Mouse (Mus musculus) right cerebral cortex, postnatal 36 days (tissue): Measurements from ENCODE around the gene Sh3bp1.
A peak's percentile ranks its signal among the peaks of the same experiment; 100 is the strongest.

Experiments used
- DNase-seq, 2 experiments: peaks; one replicate each; pipeline ENCODE4 v3.0.0; 2022; ENCODE audit warnings: low spot score in 2 of 2, mixed read lengths in 1 of 2

Sh3bp1 gene

GRCm38 (mm10) chr15:78899740-78900584 is at the start of gene Sh3bp1:
Sh3bp1 (plus strand) TSS chr15:78899768.
- DNase-seq: peak in 1 of 2 experiments; percentile 30

DNA sequence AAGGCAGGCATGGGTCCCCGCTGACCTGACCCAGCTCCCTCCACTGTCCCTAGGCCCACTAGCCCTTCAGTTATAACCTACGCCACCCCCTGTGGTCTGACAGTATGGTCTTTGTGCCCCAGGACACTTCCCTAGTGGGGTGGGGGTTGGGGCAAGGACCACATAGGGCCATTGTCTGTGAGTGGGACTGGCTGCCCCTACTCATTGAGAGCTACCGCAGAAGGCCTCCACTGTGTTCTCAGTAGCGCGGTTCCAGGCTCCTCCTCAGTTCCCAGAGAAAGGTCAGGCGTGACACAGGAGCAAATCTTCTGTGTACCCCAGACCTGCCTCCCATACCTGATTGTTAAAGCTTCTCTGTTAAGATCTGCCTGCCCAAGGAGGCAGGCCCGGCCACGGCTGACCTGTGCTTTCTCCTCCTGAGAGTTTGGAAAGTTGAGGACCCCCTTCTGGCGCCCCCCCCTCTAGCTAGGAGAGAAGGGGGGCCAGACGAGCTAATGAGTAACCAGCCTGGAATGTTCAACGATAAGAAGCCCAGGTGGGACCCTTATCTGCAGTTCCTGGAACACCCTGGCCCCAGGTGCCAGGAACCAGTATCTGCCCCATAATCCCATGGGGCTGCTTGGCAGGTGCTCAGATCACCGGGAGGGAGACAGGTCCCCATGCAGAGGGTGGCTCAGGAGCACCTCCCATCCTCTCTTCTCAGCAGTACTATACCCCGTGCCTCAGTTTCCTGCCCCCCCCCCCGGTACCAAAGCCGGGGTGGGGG is 49.3 kb upstream of the Sh3bp1 start:
- DNase-seq: no peak

GRCm38 (mm10) chr15:78850944-78851343 is 48.6 kb upstream of the Sh3bp1 start:
- no peak for DNase-seq

DNA sequence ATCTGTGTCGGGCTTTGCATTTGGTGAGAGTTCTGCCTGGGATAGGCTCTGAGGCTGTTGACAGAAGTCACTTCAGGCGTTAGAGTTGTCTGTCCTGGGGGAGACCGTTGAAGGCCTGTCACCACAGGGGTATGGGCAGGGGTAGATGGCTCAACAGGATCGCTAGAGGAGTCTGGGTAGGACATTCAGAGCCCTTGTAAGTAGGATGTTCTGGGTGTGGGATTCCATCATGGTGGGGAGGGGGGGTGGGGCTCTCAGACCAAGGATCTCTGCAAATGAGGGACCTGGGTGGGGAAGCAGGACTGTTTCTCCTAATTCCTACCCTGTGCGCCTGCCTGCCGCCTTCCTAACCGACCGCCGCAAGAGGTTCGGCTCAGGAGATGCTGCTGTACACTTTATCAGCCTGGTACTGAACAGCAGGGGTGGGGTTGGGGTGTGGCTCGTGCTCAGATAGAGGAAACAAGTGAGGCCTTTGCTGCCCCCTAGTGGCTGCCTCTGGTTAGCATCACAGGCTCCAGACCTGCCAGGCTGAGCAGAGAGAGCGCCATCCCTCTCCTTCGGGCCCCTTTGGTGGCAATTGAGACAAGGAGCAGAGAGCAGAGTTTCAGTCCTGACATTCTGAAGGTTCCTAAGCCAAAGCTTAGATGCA is 47.9 kb upstream of the Sh3bp1 start:
- DNase-seq: peak; percentile 85

- no peak for DNase-seq
Observed at GRCm38 (mm10) chr15:78855303-78855965, 44.1 kb upstream of the Sh3bp1 start, which contains the start of gene Lgals2. Lgals2 (minus strand) TSS chr15:78855529.

DNA sequence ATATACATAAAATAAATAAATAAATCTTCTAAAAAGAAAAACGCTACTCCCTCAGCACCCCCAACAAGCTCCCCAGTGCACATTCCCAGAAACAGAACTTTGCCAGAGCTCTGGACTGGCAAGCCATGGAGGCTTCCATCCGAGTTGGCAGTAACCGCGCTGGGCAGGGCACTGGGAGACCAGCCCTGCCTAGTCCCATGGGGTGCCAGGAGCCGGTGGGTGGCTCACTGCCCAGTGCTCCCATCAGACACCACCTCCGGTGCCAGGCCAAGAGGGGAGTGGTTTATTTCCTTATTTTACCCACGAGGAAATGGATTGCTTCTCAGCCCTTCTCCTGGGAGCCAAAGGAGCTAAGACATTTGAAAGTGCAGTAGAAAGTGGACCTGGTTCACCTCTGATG is 42.6 kb upstream of the Sh3bp1 start:
- DNase-seq: no peak

- DNase-seq: no peak
Observed at GRCm38 (mm10) chr15:78859311-78859710, 40.3 kb upstream of the Sh3bp1 start.

DNA sequence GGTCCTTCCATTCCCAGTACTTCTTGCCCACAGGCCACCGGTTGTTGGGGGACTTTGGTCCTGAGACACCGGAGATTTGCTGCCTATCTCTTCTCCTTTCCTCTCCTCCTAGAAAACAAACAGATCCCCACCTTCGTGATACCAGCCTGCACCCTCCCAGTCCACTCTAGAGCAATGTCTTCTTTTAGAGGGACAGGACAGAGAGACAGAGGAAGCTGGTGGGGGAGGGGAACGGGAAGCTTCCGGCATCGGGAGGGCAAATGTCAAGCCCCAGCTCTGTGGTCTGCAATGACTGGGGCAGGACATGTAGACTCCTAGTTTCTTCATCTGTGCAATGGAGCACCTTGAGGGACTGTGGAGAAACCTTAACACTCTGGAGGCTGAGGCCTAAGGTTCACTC is 39.9 kb upstream of the Sh3bp1 start:
- DNase-seq: no peak

GRCm38 (mm10) chr15:78862280-78862679 is 37.3 kb upstream of the Sh3bp1 start:
- no peak for DNase-seq

GRCm38 (mm10) chr15:78863154-78863553 is 36.4 kb upstream of the Sh3bp1 start:
- DNase-seq: no peak

DNA sequence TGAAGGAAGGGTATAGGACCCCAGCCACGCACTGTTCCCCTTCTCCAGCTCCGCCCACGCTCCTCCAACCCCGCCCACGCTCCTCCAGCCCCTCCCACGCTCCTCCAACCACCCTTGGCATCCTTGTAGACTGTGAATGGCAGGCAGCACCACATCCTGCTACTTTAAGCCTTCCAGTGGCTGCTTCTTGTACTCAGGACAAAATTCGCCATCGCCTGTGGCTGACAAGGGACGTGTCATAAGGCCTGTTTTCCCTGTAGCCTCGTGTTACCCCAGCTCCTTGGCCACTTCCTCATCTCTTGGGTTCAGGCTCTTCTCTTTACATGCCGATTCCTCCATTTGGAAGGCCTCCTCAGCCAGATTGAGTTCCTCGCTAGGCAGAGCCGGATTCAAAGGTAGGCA is 35.7 kb upstream of the Sh3bp1 start:
- no peak for DNase-seq

DNA sequence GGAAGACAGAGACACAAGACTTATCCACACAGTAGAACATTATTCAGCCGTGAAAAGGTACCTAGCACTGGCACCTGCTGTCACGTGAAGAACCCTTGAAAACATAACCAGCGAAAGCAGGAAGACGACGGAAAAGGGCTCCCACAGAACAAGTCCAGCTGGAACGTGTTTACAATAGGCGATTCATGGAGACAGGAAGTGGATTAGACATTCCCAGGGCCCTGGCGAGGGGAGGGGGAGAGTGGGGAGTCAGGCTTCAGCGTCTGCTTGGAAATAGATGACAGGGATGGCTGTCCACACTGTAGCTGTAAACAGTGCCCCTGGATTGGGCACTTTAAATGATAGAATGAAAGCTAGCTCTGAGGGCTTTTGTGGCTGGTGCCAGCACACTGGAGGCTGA is 31.2 kb upstream of the Sh3bp1 start:
- no peak for DNase-seq

DNA sequence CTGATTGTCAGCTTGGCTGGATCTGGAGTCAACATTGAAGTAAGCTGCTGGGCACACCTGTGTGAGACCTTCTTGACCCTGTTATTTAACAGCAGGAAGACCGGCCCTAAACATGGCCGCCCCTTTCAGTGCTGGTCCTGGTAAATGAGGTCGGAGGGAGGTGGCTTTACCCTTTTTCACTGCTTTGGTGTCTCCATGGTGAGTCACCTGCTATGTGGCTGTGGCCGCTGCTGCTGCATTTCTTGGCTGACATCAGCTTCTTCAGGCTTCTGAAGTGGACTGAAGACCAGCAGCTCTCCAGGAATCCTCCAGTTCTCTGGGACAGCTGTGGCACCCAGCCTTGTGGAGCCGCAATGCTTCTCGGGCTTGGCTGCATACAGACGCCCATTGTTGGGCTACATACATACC is 30.7 kb upstream of the Sh3bp1 start:
- DNase-seq: no peak

DNA sequence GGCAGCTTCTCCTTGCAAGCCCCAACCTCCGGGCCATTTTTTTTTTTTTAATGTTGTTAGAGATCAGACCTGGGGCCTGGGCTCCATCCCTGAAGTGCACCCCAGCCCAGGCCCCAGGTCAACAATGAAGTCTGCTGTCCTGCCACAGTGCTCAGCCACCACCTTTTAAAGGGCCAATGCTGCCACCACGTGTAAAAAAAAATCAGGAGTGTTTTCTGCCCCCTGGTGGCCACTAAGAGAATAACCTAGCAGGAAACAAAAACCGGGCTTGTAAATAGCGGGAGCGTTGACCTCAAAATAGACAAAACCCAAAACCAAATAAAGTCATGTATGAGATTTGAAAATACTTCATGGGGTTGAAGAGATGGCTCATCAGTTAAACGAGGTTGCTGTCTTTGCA is 29.8 kb upstream of the Sh3bp1 start:
- DNase-seq: no peak

- DNase-seq: no peak
Observed at GRCm38 (mm10) chr15:78872021-78872608, 27.5 kb upstream of the Sh3bp1 start.

- no peak for DNase-seq
Observed at GRCm38 (mm10) chr15:78873803-78874435, 25.6 kb upstream of the Sh3bp1 start.

GRCm38 (mm10) chr15:78874989-78875388 is 24.6 kb upstream of the Sh3bp1 start:
- DNase-seq: no peak

GRCm38 (mm10) chr15:78875537-78875936 is 24.0 kb upstream of the Sh3bp1 start:
- DNase-seq: no peak

DNA sequence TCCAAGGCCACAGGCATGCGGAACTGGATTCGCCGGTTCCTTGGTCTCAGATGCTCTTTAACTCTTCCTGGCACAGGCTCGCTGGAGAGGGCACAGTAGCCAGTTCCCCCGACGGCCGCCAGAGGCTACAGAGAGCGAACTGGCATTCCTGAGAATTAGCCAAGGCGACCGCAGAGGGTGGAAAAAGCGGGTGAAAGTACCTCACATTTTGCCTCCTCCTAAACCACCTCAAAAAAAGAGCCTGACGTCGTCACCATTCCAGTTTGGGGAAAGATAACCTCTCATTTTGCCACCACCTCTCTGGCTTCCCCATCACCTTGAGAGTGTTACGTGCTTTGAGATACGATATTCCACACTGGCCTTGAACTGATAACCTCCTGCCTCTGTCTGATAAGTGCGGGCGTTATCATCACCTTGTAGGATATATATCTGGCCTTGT is 23.3 kb upstream of the Sh3bp1 start:
- DNase-seq: peak; percentile 54 to 63

- peak; percentile 93 to 94 for DNase-seq
Observed at GRCm38 (mm10) chr15:78876991-78877809, 22.4 kb upstream of the Sh3bp1 start, which contains the start of gene Gga1. Gga1 (plus strand) TSS chr15:78877190.
